Comparison of ENCODE assay signal across 10 mouse cellular contexts in genomic region chr7:45024281-45025248, GRCm38 (mm10). TPM values are rescaled to one million over a fixed set of nuclear protein-coding genes. Genes with fewer than 3 reads are reported as not detected.
DNase-seq lines count a peak whose midpoint lies in the region; ATAC-seq and TF ChIP-seq lines count a peak whose summit lies in the region.
"Had no signal": no experiment of that assay in that cellular context is flagged by ENCODE, and none has a peak within 500 bp of the region (broad histone marks: within the 10 kb centered on the region; RNA-seq: fewer than 3 reads in every experiment).

No protein-coding gene starts in this region.

- no peaks in the 10 kb centered on the region for H3K4me1 ChIP-seq in lung, embryonic 14.5 days (ENCODE audit: insufficient read depth)
- H3K4me1 ChIP-seq in limb, embryonic 12.5 days (replicated peaks): peaks cover 11% of the 10 kb centered on the region; the same call in 1 of the 2 replicates
- H3K4me1 ChIP-seq: liver, embryonic 12.5 days had no signal

- no peak for TF ChIP-seq CTCF in gastrocnemius, adult 2 months (IDR thresholded peaks at IDR 0.05)
- no peak for TF ChIP-seq CTCF in lung, embryonic 14.5 days (IDR thresholded peaks at IDR 0.05; ENCODE audit: low read depth)

- H3K9ac ChIP-seq in lung, embryonic 14.5 days: no peak overlapping the region
- no peak overlapping the region for H3K9ac ChIP-seq in limb, embryonic 12.5 days (replicated peaks)
- H3K9ac ChIP-seq: liver, embryonic 12.5 days had no signal

- H3K4me2 ChIP-seq in lung, embryonic 14.5 days: no peak overlapping the region
- H3K4me2 ChIP-seq in limb, embryonic 12.5 days: no peak overlapping the region
- H3K4me2 ChIP-seq: liver, embryonic 12.5 days had no signal

- ATAC-seq in lung, embryonic 14.5 days (ENCODE audit: insufficient read depth): peak; percentile 16; the same call in 1 of the 2 replicates
- ATAC-seq in limb, embryonic 12.5 days (ENCODE audit: insufficient number of reproducible peaks, insufficient read depth, low FRiP score, low TSS enrichment, low read depth): no peak
- ATAC-seq: liver, embryonic 12.5 days had no signal

- H3K9me3 ChIP-seq in lung, embryonic 14.5 days (ENCODE audit: low read depth, low read length): no peaks in the 10 kb centered on the region
- H3K9me3 ChIP-seq in limb, embryonic 12.5 days: no peaks in the 10 kb centered on the region
- H3K9me3 ChIP-seq: liver, embryonic 12.5 days had no signal

- H3K36me3 ChIP-seq in lung, embryonic 14.5 days (ENCODE audit: insufficient read depth): peaks cover 31% of the 10 kb centered on the region
- H3K36me3 ChIP-seq in limb, embryonic 12.5 days: peaks cover 31% of the 10 kb centered on the region

- no peak overlapping the region for H3K4me3 ChIP-seq in gastrocnemius, adult 2 months
- no peak overlapping the region for H3K4me3 ChIP-seq in lung, embryonic 14.5 days (ENCODE audit: low read depth, low read length)
- H3K4me3 ChIP-seq in limb, embryonic 12.5 days (replicated peaks): no peak overlapping the region
- H3K4me3 ChIP-seq: liver, embryonic 12.5 days had no signal

- no peaks in the 10 kb centered on the region for H3K27me3 ChIP-seq in lung, embryonic 14.5 days (ENCODE audit: insufficient read depth, low read length)
- 0 out of 2 replicates have a peak, but pooled peaks cover 4% of the 10 kb centered on the region for H3K27me3 ChIP-seq in limb, embryonic 12.5 days

- no peak for DNase-seq in gastrocnemius, adult 2 months
- no peak for DNase-seq in gastrocnemius, postnatal 14 days
- peak; percentile 13 for DNase-seq in lung, embryonic 14.5 days
- no peak for DNase-seq in lung, postnatal 25 days (ENCODE audit: low spot score)
- peak; percentile 68 for DNase-seq in ZHBTc4 (ENCODE audit: low read depth, low spot score)
- no peak for DNase-seq in kidney, adult 11 months
- DNase-seq in ovary, adult 18-20 months (ENCODE audit: low spot score): no peak
- DNase-seq: heart, postnatal 14 days had no signal

- 84% methylated on average over 15 of the region's 15 CpGs for WGBS in lung, embryonic 14.5 days
- 88% methylated on average over 15 of the region's 15 CpGs for WGBS in limb, embryonic 12.5 days

- H3K27ac ChIP-seq in gastrocnemius, adult 2 months: peak overlapping the region; percentile 87
- no peak overlapping the region for H3K27ac ChIP-seq in lung, embryonic 14.5 days (ENCODE audit: low read depth)
- peak overlapping the region; percentile 54; the same call in 1 of the 2 replicates for H3K27ac ChIP-seq in limb, embryonic 12.5 days
- H3K27ac ChIP-seq: liver, embryonic 12.5 days had no signal

- intact Hi-C loops in gastrocnemius, adult 2 months (cut with DNase I): no loop called here
- intact Hi-C loops in gastrocnemius, postnatal 14 days (cut with DNase I; ENCODE audit: low total_unique reads): no loop called here

RNA-seq across cellular contexts. Expression of gene Rras, which starts 6.8 kb away (rescaled TPM):
- total RNA-seq in gastrocnemius, adult 2 months (2021): 10 to 100 TPM; 22.6 to 25.5 TPM
- total RNA-seq in gastrocnemius, postnatal 14 days (2021): 10 to 100 TPM; 43.1 to 53.1 TPM
- 46.2 and 46.5 TPM in 2 replicates for polyA plus RNA-seq in lung, embryonic 14.5 days (2014; fragmentation: Nextera tagmentation; extraction: Ambion mirVana)
- 20.8 and 21.4 TPM in 2 replicates for polyA plus RNA-seq in limb, embryonic 12.5 days (2016; fragmentation: Nextera tagmentation; extraction: Ambion mirVana)

RNA-seq across cellular contexts. Expression of gene Scaf1, which starts 8.4 kb away (rescaled TPM):
- 10 to 100 TPM; 41.7 to 44.3 TPM for total RNA-seq in gastrocnemius, adult 2 months (2021)
- 10 to 100 TPM; 35.6 to 40.1 TPM for total RNA-seq in gastrocnemius, postnatal 14 days (2021)
- 45.9 and 53.6 TPM in 2 replicates for polyA plus RNA-seq in lung, embryonic 14.5 days (2014; fragmentation: Nextera tagmentation; extraction: Ambion mirVana)
- polyA plus RNA-seq in limb, embryonic 12.5 days (2016; fragmentation: Nextera tagmentation; extraction: Ambion mirVana): 42.1 and 46.9 TPM in 2 replicates

RNA-seq across cellular contexts. Expression of gene Bcl2l12, which starts 26.1 kb away (rescaled TPM):
- 1 to 10 TPM; 7.6 to 9.7 TPM for total RNA-seq in gastrocnemius, adult 2 months (2021)
- total RNA-seq in gastrocnemius, postnatal 14 days (2021): 10 to 100 TPM in 1 of 2 experiments, 1 to 10 TPM in 1; 10.0 to 10.6 TPM
- polyA plus RNA-seq in lung, embryonic 14.5 days (2014; fragmentation: Nextera tagmentation; extraction: Ambion mirVana): 69.9 and 76.9 TPM in 2 replicates
- polyA plus RNA-seq in limb, embryonic 12.5 days (2016; fragmentation: Nextera tagmentation; extraction: Ambion mirVana): 87.3 and 96.8 TPM in 2 replicates

RNA-seq across cellular contexts. Expression of gene Irf3, which starts 27.1 kb away (rescaled TPM):
- 10 to 100 TPM; 18.4 to 18.9 TPM for total RNA-seq in gastrocnemius, adult 2 months (2021)
- total RNA-seq in gastrocnemius, postnatal 14 days (2021): 10 to 100 TPM; 20.0 to 22.2 TPM
- polyA plus RNA-seq in lung, embryonic 14.5 days (2014; fragmentation: Nextera tagmentation; extraction: Ambion mirVana): 78.7 and 83.0 TPM in 2 replicates
- 90.9 and 97.2 TPM in 2 replicates for polyA plus RNA-seq in limb, embryonic 12.5 days (2016; fragmentation: Nextera tagmentation; extraction: Ambion mirVana)

RNA-seq across cellular contexts. Expression of gene Prr12, which starts 28.1 kb away (rescaled TPM):
- total RNA-seq in gastrocnemius, adult 2 months (2021): 10 to 100 TPM; 12.8 to 16.1 TPM
- 10 to 100 TPM; 17.9 to 29.6 TPM for total RNA-seq in gastrocnemius, postnatal 14 days (2021)
- 14.2 and 16.2 TPM in 2 replicates for polyA plus RNA-seq in lung, embryonic 14.5 days (2014; fragmentation: Nextera tagmentation; extraction: Ambion mirVana)
- polyA plus RNA-seq in limb, embryonic 12.5 days (2016; fragmentation: Nextera tagmentation; extraction: Ambion mirVana): 15.0 and 16.2 TPM in 2 replicates

Comparison
In these comparisons a context has a peak if more than half of its experiments do, and no peak if none do; other contexts are left out.
1. DNase-seq: peak in lung, embryonic 14.5 days (single experiment) and ZHBTc4 (single experiment); none in gastrocnemius, adult 2 months (single experiment), gastrocnemius, postnatal 14 days (single experiment), lung, postnatal 25 days (single experiment), kidney, adult 11 months (single experiment) and ovary, adult 18-20 months (single experiment).